Mouse (Mus musculus) bone marrow macrophage, adult 2 months (primary cell): ENCODE data around the gene Helq.

Source experiments
- CTCF ChIP-seq: IDR thresholded peaks from 2 replicates; pipeline ENCODE4 v1.5.1; 2012; ENCODE audit warnings: low read depth, mild to moderate bottlenecking, low read length, moderate library complexity
- POLR2A ChIP-seq: IDR thresholded peaks from 2 replicates; pipeline ENCODE4 v1.6.1; 2012; ENCODE audit warnings: mild to moderate bottlenecking, low read depth, low read length, borderline replicate concordance

DNA sequence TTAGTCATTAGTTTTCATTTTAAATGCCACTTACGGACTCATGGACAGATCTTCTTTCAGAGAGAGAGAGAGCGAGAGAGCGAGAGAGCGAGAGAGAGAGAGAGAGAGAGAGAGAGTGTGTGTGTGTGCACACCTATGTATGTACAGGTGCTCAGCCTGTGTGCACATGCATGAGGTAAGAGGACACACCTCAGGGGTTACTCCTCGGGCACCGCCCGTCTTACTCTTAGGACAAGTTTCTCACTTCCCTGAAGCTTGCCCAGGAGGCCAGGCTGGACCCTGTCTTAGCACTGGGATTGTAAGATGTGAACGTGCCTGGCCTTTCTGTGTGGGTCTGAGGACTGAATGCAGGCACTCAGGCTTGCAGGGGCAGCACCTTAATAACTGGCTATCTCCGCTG, 10.9 kb downstream of the Helq start:
- TF ChIP-seq CTCF = no peak
- no peak for TF ChIP-seq POLR2A
